Mouse (Mus musculus) gastrocnemius, postnatal 36 days (tissue): ENCODE results near the gene Spp1. TPM values are rescaled to one million over a fixed set of nuclear protein-coding genes. Genes with fewer than 3 reads are reported as not detected.

Source experiments
- DNase-seq, 2 experiments: peaks; one replicate each; pipeline ENCODE4 v3.0.0; 2022
- intact Hi-C: fragments of 180-260 bp; cut with DNase I; formaldehyde crosslinking; loops from one replicate; pipeline ENCODE4 v1.15.1; 2025
- long read RNA-seq, 2 experiments: library from polyadenylated mRNA; stranded (forward); transcript quantifications; one replicate each; pipeline ENCODE4 v2.0.0; 2021
- total RNA-seq, 2 experiments: library from RNA; stranded (reverse); gene quantifications; 2 replicates each; pipeline ENCODE4 v1.2.3; 2021

Gene Spp1
- 1 to 10 TPM; 1.8 to 5.6 TPM for total RNA-seq
- long read RNA-seq, experiment 1, transcript Spp1-201 (7 exons, 1,410 nt) = major isoform, 20 of 22 reads
- long read RNA-seq, experiment 1, partial matches to known transcripts = 0 of 22 reads
- long read RNA-seq, experiment 1, other reads (novel, unspliced or antisense) = 0 of 22 reads
- long read RNA-seq, experiment 2, partial matches to known transcripts = 0 of 1 reads
- long read RNA-seq, experiment 2, other reads (novel, unspliced or antisense) = 0 of 1 reads

DNA sequence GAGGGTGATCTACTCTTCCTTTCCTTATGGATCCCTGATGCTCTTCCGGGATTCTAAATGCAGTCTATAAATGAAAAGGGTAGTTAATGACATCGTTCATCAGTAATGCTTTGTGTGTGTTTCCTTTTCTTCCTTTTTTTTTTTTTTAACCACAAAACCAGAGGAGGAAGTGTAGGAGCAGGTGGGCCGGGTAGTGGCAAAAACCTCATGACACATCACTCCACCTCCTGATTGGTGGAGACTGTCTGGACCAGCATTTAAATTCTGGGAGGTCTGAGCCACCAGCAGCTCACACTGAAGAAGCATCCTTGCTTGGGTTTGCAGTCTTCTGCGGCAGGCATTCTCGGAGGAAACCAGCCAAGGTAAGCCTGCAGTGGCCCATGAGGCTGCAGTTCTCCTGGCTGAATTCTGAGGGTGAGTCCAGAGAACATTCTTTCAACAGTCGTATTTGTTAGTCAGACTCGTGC, at the start of gene Spp1:
Spp1 (plus strand) TSS at position 284 of the 467 bp plus-strand sequence.
- intact Hi-C loops = loop anchor here (2.0 kb wide), 1 partner anchor 90 kb away; no protein-coding TSS in a partner anchor
- no peak for DNase-seq

DNA sequence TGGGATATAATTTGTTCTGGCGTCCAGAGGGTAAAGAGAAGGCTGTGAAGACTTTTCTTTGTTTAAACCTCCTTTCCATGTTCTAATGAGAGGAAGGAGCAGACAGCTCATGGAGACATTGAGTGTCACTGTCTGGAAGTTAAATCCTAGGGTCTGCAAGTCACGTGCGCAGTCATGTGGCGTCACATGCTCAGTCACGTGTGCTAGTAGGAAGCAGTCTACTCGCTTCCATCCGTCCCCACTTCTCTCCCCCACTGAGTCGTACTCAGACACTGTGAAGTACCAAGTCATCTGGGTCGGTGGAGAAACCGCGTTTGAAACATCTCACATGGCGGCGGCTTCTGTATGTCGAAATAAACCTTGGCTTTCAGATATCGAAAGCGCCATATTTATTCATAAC, 49.4 kb upstream of the Spp1 start:
- DNase-seq = no peak
- intact Hi-C loops = no loop called here

DNA sequence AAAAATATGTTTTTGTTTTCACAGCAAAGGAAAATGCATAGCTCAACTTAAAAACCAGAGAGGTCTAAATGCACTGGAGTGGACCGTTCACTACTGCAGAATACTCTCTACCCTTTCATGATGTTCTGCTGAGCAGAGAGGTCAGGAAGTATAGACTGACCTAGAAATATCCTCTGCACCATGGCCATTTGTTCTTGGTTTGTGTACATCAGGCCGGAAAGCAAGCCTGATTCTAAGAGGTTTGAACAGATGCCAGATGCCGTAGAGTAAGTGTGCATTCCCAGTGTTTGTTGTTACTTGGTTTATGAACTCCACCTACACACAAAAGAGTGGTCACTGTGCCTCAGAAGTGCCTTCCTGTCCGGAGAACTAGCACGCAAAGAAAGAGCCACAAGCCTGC, 48.0 kb upstream of the Spp1 start:
- intact Hi-C loops = no loop called here

DNA sequence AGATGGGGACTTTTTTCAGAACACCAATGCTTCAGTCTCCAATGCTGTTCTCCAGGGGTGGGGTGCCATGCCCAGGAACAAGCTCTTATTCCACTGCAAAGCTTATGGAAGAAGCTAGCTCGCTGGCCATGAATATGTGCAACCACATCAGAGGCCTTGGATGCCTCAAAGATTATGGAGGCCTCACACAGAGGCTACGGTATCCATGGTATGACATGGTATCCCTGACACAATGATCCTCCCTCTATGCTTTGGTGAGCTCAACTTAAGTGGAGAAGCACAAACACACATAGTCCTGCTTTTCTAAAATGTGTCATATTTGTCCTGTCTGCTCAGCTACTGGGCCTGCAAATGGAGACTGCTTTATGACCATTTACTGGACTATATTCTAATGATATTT, 44.0 kb upstream of the Spp1 start:
- intact Hi-C loops = no loop called here
- no peak for DNase-seq

More for the DNA sequence above, 48.0 kb upstream of the Spp1 start:
- DNase-seq = no peak

DNA sequence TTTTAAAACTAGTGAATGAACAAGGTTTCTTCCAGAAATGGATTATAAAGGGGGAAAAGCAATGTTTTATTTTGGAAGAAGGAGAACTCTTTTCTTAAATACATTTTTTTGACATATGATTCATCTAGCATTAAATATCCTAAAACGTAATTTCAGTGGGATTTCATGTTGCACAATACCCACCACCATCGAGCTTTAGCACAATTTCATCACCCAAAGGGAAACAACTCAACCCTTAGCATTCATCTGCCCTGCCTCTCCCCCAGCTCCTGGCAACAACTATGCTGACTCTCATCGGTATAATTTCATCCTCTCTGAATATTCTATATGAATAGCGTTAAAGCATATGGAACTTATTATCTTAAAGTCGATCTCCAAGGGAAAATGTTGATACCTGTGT, 42.1 kb upstream of the Spp1 start:
- intact Hi-C loops = no loop called here

DNA sequence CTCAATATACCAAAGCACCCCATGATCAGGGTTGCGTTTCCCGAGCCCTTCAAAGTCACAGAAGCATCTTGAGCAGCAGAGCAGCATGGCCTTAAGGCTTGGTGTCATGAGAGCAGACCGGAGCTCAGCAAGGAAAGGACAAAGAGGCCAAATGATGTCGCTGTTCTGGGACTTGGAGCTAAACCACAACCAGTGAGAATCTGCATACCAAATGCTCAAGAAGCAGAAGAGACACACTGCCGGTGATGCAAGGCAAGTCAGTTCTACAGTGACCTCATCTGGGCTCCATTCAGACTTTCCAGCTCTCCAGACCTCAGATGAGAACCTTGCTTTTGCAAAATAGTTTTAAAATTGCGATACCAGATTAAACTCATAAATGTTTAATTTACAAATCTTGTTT, 38.6 kb upstream of the Spp1 start:
- DNase-seq = no peak

More for the DNA sequence above, 42.1 kb upstream of the Spp1 start:
- no peak for DNase-seq

DNA sequence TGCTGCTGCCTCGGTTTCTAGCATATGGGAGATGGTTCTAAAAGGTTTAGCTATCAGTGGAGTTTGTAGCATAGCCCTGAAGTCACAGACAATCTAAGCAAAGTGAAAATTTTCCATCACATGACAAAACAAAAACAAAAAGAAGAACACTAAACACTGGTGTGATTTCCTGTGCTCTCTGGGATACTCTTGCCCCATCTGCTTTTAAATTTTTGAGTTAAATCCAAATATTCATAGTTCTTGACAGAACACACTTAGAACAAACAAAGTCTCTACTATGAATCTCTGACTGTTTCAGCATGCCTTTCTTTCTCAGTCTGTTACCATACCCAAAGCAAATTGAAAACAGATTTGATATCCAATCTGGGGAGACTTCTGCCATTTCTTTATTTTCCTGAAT, 36.9 kb upstream of the Spp1 start:
- intact Hi-C loops = no loop called here
- DNase-seq = no peak

More for the DNA sequence above, 38.6 kb upstream of the Spp1 start:
- intact Hi-C loops = no loop called here

DNA sequence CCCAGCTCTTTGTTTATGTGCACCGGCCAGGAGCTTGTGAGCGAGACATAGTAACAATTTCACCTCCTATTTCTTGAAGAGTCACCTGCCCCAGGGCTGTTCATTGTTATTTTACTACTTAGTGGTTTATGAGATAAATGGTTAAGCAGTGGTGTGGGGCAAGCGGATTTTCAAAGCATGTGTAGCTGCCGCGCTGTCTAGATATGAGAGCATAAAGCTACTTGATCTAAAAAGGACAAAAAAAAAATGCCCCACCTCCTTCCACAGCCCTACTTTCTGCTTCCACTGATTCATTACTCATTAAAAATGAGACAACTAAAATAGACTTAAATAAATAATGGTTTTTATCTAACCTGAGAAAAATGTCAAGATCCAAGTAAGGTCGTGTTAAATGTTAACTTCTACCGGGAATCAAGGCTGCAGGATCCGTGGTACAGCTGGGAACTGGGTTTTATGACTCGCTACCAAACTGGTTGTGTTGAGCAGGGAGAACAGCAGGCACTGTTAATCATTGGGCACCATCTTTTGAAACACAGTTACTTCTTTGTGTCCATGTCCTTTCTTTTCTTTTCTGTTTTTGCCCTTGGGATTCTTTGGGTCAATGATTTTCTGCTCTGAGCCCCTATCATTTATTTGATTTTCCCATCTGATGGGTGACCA, 35.5 kb upstream of the Spp1 start:
- no peak for DNase-seq
- intact Hi-C loops = no loop called here

DNA sequence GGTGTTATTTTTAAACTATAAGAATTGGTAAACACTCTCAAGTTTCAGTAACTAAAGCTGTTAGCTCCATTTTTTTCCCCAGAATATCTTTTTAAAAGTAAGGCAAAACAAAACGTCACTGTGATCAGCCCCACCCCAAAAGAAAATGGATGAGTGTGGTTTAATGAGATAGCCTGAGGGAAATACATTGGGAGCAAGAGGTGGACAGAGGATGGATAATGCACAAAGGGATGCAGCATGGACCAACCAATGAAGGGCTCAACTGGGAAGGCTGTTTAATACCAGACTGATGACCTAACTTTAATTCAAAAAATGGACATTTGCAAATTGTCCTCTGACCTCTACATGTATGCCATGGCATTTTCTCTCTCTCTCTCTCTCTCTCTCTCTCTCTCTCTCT, 34.9 kb upstream of the Spp1 start:
- DNase-seq = no peak
- intact Hi-C loops = no loop called here

DNA sequence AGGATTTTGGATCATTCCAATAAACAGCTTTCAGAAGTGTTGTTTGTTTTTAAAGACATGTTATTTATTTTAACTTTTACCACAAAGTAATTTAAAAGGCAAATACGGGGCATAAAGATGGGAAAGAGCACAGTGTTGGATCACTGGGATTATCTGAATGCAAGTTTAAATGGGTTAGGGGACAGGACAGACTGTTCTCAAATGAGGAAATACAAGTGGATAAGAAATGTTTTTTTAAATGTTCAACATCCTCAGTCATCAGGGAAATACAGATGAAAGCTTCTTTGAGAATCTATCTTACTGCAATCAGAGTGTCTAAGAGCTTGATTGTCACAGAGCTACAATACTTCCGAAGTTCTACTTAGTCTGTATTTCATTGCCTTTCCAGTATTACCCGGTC, 32.3 kb upstream of the Spp1 start:
- intact Hi-C loops = no loop called here
- DNase-seq = no peak

DNA sequence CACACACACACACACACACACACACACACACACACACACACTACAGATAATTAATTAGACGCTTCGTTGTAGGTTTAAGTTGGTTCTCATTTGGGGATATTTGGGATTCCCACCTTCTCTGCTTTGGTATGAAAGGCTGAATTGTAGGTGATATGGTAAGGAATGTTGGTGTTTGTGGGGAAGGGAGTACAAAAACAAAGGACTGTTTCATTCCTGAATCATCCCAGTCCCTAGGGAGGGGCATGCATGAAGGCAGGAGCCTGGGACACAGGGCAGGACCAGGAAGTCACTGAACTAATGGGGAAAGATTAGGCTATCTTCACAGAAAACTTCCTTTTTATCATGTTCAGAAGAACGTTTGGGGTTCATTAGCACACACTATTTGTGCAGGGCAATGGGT, 31.6 kb upstream of the Spp1 start:
- intact Hi-C loops = no loop called here
- no peak for DNase-seq

DNA sequence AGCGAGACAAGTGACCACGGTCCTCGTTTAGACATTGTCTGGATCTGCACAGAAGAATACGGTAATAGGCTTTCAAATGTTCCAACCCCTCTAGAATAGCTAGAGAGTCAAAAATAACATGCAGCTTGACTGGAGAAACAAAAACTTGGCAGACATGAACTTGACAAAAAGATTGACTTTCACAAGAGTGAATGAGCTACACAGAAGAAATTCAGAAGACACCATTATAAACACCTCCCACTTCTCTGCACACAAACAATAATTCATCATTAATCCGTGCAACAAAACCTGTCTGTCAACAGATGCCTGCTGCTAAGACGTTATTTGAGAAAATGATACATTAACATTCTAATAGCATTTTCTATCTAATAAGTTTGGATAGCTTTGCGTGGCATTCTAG, 30.4 kb upstream of the Spp1 start:
- intact Hi-C loops = no loop called here
- DNase-seq = no peak

DNA sequence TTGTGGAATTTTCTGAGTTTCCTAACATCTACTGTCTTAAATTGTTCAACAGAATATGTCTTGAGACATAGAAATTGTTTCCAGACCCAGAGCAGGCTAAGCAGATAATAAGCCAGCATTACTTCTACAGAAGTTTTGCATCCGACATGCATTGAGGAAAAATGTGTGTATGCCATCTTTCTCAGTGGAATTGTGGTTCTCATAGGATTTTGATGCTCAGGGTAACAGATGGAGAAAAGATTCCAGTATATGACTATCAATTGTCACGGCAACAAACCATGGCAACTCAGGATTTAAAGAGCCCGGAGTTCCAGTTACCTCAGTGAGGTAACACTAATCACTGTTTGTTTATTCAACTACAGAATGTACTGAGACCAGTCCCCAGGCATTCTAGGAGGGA, 29.9 kb upstream of the Spp1 start:
- intact Hi-C loops = no loop called here
- no peak for DNase-seq

DNA sequence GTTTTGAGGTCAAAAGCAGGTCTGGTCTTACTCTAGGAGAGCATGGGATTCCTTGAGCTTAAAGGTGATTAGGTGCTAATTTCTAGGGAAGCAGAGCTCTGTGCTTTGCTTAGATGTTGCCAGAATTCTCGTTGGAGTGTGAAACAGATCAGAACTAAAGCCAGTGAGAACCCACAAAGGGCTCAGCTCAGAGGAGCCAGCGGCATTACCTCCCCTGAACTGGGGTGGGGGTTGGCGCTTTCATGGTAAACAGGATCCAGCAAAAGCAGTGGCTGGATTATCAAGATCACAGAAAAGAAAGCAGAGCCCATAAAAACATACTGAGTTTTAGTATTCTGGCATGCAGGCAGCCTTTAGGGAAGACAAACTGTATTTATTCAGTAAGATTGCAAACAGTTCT, 28.2 kb upstream of the Spp1 start:
- intact Hi-C loops = no loop called here
- DNase-seq = no peak

DNA sequence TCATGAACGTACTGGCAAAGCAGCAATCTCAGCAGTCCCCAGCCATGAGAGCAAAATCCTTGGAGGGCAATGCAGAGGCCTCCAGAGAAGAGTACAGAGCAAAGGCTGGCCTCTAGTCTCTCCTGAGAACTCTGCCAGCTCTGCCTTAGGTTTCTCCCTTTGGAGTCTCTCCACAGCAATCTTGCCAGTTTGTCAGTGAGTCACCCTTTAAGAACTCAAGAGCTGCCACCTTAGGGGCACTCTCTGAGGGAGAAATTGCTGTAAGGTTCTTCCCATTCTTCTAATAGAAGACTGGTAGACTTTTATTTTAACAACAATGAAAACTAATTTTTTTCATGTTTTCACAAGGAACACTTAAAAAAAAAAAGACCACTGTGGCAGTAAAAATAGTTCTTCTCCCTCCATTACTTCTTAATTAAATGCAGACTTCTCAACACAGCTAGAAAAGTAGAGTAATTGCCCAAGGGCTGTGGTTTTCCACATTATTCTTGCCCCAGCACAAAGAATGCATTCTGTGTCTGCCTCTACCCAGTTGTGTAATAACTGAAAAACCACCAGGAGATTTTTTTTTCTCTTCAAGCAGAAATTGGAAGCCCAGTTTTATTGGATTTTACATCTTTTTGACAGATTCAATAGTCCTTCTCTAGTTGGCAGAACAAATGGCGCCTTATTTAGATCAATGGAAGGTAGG, 27.2 kb upstream of the Spp1 start:
- peak in 1 of 2 experiments; percentile 16 for DNase-seq
- intact Hi-C loops = no loop called here

DNA sequence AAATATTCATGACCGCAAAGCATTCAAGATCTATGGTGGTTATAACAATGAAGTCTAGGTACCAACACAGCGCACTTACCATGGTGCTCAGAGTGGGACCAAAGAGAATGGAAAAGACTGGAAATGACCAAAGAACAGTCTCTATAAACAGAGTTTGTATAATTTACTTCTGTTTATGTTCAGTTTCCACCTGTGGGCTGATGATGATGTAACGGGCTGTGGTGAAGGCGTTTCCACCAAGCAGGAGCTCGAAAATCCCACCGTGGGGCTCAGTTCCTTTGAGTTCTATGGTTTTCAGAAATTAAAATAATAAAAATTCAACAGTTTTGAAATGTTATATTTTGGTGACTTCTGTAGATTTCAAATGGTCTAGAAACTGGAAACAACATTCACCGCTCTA, 26.4 kb upstream of the Spp1 start:
- DNase-seq = no peak
- intact Hi-C loops = no loop called here

DNA sequence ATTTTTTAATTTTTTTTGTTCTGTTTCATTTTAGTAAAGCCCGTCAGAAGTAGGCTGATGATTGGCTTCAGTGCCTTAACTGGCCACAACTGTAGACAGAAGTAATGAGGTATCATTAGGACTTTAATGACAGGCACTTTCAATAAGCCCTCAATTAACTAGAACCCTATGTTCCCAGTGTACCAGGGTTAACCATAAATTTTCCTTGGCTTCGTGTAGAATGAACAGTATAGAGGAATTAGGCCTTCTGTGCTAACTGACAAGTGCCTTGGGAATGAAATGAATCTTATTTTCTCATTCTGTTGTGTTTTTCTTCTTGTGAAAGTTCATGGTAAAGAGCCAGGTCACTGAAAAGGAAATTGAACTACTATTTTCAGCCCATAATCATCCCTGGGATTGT, 18.9 kb upstream of the Spp1 start:
- intact Hi-C loops = no loop called here
- DNase-seq = no peak

DNA sequence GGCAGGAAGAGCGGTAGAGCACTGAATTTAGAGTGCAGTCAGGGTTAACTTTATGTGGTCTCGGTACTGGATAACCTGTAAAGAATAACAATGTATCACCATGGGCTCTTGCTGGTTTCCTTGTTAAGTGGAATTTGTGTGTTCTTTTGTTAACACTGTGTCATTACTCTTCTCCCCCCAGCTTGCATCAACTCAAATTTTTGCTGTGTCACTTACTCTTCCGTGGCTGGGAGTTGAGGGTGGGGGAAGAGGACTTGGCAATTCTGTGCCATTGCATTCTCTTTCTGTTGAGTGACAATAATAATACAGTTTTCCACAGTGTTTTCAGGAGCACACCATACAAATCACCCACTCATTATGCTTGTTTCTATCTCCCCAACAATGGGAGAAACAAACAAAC, 17.9 kb upstream of the Spp1 start:
- intact Hi-C loops = no loop called here

DNA sequence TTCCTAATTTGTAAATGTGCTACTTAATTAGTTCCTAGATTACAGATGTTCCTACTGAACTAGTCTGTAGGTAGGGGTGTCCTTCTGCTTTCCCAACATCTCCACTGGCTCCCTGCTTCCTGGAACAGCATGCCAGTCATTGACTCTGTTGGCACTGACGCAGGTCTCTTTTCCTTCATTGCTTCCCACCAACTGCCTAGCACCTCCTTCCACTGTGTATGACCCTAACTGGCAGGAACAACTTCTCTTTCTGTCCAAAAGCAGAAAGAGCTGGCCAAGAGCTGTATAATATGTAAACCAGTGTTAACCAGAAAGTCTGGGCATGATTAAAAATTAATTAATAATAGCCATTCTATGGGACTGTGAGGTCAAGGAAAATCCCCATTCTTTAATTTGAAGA, 17.2 kb upstream of the Spp1 start:
- DNase-seq = no peak
- intact Hi-C loops = no loop called here

More for the DNA sequence above, 17.9 kb upstream of the Spp1 start:
- no peak for DNase-seq

DNA sequence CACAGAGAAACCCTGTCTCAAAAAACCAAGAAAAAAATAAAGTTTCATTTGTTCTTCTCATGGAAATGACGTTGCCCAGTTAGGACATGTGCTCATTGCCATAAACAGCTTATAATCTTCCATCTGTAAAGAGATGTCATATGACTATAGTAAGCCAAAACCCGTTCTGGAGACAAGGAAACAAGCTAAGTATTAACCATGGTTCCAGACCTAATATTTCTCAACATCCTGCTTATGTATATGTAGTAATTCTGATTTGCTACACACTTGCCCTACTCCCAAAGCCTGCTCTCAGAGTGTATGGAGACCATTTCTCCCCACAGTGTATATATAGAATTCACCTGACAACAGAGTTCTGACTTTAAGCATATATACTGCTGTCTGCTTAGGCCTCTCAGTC, 12.9 kb upstream of the Spp1 start:
- intact Hi-C loops = no loop called here
- DNase-seq = no peak

DNA sequence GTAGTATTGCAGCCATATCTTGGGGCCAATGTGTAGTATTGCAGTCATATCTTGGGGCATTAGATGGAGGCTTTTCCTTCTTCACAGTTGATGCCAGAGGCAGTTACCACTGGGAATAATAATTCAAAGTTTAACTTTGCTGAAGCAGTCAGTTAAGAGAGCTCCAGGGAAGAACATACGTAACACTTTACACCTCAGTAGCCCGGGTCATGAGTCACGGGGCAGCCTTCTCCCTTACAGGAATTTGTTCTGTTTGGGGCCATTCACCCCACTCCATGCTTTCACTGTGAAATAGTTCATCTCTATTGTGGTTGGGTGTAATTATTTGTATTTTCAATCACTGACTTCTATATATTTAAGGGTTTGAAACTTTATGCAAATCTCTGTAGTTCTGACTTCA, 11.1 kb upstream of the Spp1 start:
- no peak for DNase-seq
- intact Hi-C loops = no loop called here

DNA sequence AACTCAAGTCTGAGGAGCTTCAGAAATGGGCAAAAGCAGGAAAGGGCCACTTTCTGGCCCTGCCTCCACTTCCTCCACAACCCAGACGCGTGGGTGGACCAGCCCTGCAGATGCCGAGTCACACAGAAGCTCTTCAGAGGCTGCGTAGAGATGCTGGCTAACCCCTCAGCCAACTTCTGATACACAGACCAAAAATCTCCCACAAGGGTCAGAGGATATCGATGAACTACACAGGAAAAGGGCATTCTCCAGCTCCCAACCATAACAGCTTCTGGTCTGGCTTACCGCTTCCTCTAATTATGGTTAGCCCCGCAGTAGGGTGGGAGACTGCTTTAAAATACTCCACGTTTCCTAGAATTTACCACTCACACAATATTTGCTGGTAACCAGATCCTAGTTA, 9.0 kb upstream of the Spp1 start:
- no peak for DNase-seq
- intact Hi-C loops = no loop called here
